ENCODE assay signal across 32 mouse cellular contexts in genomic region chr10:56974812-56975211, GRCm38 (mm10).
"Had no signal": no experiment of that assay in that cellular context is flagged by ENCODE, and none has a peak within 500 bp of the region (broad histone marks: within the 10 kb centered on the region; RNA-seq: fewer than 3 reads in every experiment).

No protein-coding gene starts in this region.

- DNase-seq: heart, adult 18-20 months; heart, adult 2 months; heart, postnatal 10 days; heart, postnatal 14 days; heart, postnatal 36 days; heart, postnatal 4 days; kidney, adult 11 months; kidney, adult 18-20 months; kidney, adult 8-10 months; kidney, postnatal 10 days; kidney, postnatal 25 days; kidney, postnatal 36 days; layer of hippocampus, adult 9-11 months; layer of hippocampus, postnatal 36 days had no signal

- H3K4me1 ChIP-seq: heart, embryonic 12.5 days; hindbrain, embryonic 10.5 days; hindbrain, embryonic 12.5 days; hindbrain, embryonic 13.5 days; hindbrain, embryonic 15.5 days; intestine, embryonic 15.5 days had no signal

- H3K4me2 ChIP-seq: heart, embryonic 11.5 days; heart, embryonic 12.5 days; heart, embryonic 13.5 days; heart, embryonic 15.5 days; hindbrain, embryonic 12.5 days; hindbrain, embryonic 13.5 days; hindbrain, embryonic 14.5 days; hindbrain, embryonic 15.5 days; intestine, embryonic 15.5 days had no signal

- H3K9ac ChIP-seq: heart, embryonic 12.5 days; heart, embryonic 13.5 days; heart, embryonic 15.5 days; hindbrain, embryonic 12.5 days; hindbrain, embryonic 13.5 days; hindbrain, embryonic 14.5 days; hindbrain, embryonic 15.5 days; intestine, embryonic 15.5 days had no signal

- ATAC-seq: hindbrain, embryonic 16.5 days; hindbrain, postnatal 0 days; inflammation-experienced regulatory T-cells, adult 6 months; intestine, embryonic 15.5 days; intestine, embryonic 16.5 days; intestine, postnatal 0 days had no signal

- H3K36me3 ChIP-seq: heart, embryonic 10.5 days; heart, embryonic 12.5 days; heart, embryonic 13.5 days; heart, embryonic 15.5 days; hindbrain, embryonic 10.5 days; hindbrain, embryonic 12.5 days; hindbrain, embryonic 13.5 days; hindbrain, embryonic 15.5 days; intestine, embryonic 15.5 days had no signal

- H3K27ac ChIP-seq: heart, adult 2 months; heart, embryonic 10.5 days; heart, embryonic 13.5 days; heart, embryonic 15.5 days; hindbrain, embryonic 10.5 days; hindbrain, embryonic 12.5 days; hindbrain, embryonic 13.5 days; hindbrain, embryonic 14.5 days; hindbrain, embryonic 15.5 days; hindbrain, postnatal 0 days; intestine, embryonic 15.5 days; layer of hippocampus, adult 2 months; left cerebral cortex, adult 2 months had no signal

- H3K4me3 ChIP-seq: heart, adult 2 months; heart, embryonic 10.5 days; heart, embryonic 12.5 days; heart, embryonic 13.5 days; heart, embryonic 15.5 days; hindbrain, embryonic 10.5 days; hindbrain, embryonic 12.5 days; hindbrain, embryonic 13.5 days; hindbrain, embryonic 15.5 days; intestine, embryonic 15.5 days; layer of hippocampus, adult 2 months; left cerebral cortex, adult 2 months had no signal

- H3K27me3 ChIP-seq: heart, embryonic 12.5 days; heart, embryonic 13.5 days; heart, embryonic 15.5 days; hindbrain, embryonic 12.5 days; hindbrain, embryonic 13.5 days; hindbrain, embryonic 15.5 days; intestine, embryonic 15.5 days had no signal

- H3K9me3 ChIP-seq: heart, embryonic 10.5 days; heart, embryonic 12.5 days; heart, embryonic 13.5 days; heart, embryonic 15.5 days; hindbrain, embryonic 10.5 days; hindbrain, embryonic 12.5 days; hindbrain, embryonic 13.5 days; hindbrain, embryonic 15.5 days; intestine, embryonic 15.5 days had no signal
